Mouse (Mus musculus) gonadal fat pad, adult 2 months (tissue): ENCODE measurements around the gene Ppp1ca. TPM values are rescaled to one million over a fixed set of nuclear protein-coding genes. Genes with fewer than 3 reads are reported as not detected.

Experiments used
- DNase-seq: peaks from one replicate; pipeline ENCODE4 v3.0.0-alpha.2; 2012; ENCODE audit warnings: low read depth
- polyA plus RNA-seq: library from polyadenylated mRNA; depleted of rRNA; stranded (reverse); fragments of >200 nt; gene quantifications from 2 replicates; pipeline ENCODE4 v1.2.3, GENCODE M21; 2012

The Ppp1ca gene
- polyA plus RNA-seq, 1 experiment = 585 TPM

GRCm38 (mm10) chr19:4154437-4155222, 37.2 kb upstream of the Ppp1ca start:
- DNase-seq = no peak

GRCm38 (mm10) chr19:4155223-4156072, 36.4 kb upstream of the Ppp1ca start:
- DNase-seq = no peak

GRCm38 (mm10) chr19:4156073-4156579, 35.7 kb upstream of the Ppp1ca start:
- no peak for DNase-seq

- no peak for DNase-seq
Measured at GRCm38 (mm10) chr19:4156771-4157170, 35.1 kb upstream of the Ppp1ca start.

GRCm38 (mm10) chr19:4159049-4159448, 32.8 kb upstream of the Ppp1ca start:
- DNase-seq = no peak

GRCm38 (mm10) chr19:4162646-4163542, 29.0 kb upstream of the Ppp1ca start, which contains the start of gene Rps6kb2:
Gene Rps6kb2, minus strand, starts transcription at chr19:4163354.
- DNase-seq = peak; percentile 63

GRCm38 (mm10) chr19:4163543-4163887, 28.4 kb upstream of the Ppp1ca start:
- DNase-seq = no peak

GRCm38 (mm10) chr19:4164100-4164499, 27.8 kb upstream of the Ppp1ca start:
- DNase-seq = no peak

- DNase-seq = no peak
Measured at GRCm38 (mm10) chr19:4164721-4165120, 27.1 kb upstream of the Ppp1ca start.

- DNase-seq = no peak
Measured at GRCm38 (mm10) chr19:4166678-4167476, 25.0 kb upstream of the Ppp1ca start.

- DNase-seq = peak; percentile 54
Measured at GRCm38 (mm10) chr19:4169378-4169784, 22.5 kb upstream of the Ppp1ca start.

- DNase-seq = no peak
Measured at GRCm38 (mm10) chr19:4169810-4170209, 22.1 kb upstream of the Ppp1ca start.

GRCm38 (mm10) chr19:4170723-4171392, 21.0 kb upstream of the Ppp1ca start:
- DNase-seq = no peak

- no peak for DNase-seq
Measured at GRCm38 (mm10) chr19:4171393-4172290, 20.2 kb upstream of the Ppp1ca start.

- no peak for DNase-seq
Measured at GRCm38 (mm10) chr19:4172925-4173324, 18.9 kb upstream of the Ppp1ca start.

GRCm38 (mm10) chr19:4175368-4175947, 16.4 kb upstream of the Ppp1ca start, which contains the start of gene Carns1:
Gene Carns1, minus strand, starts transcription at chr19:4175479.
- no peak for DNase-seq

- DNase-seq = peak; percentile 51
Measured at GRCm38 (mm10) chr19:4180411-4180810, 11.5 kb upstream of the Ppp1ca start.

GRCm38 (mm10) chr19:4181892-4182291, 10.0 kb upstream of the Ppp1ca start:
- DNase-seq = no peak

- DNase-seq = no peak
Measured at GRCm38 (mm10) chr19:4183689-4184088, 8.2 kb upstream of the Ppp1ca start.
